Mouse (Mus musculus) cortical plate, adult 2 months (tissue): ENCODE data around the gene Clk3.
A peak's percentile ranks its signal among the peaks of the same experiment; 100 is the strongest.

Experiments
- CTCF ChIP-seq: fragments of 200-500 bp; IDR thresholded peaks from 2 replicates; pipeline ENCODE4 v1.5.1; 2011; ENCODE audit warnings: mild to moderate bottlenecking, control low read depth, low read length; ENCODE audit not compliant: insufficient read depth; ENCODE audit errors: extremely low read depth
- POLR2A ChIP-seq: fragments of 200-500 bp; IDR thresholded peaks from 2 replicates; pipeline ENCODE4 v1.6.1; 2011; ENCODE audit warnings: mild to moderate bottlenecking, low read length, control low read depth; ENCODE audit not compliant: insufficient read depth; ENCODE audit errors: extremely low read depth

GRCm38 (mm10) chr9:57759289-57759688 lies 6.4 kb downstream of the Clk3 start:
- peak; percentile 90 for TF ChIP-seq CTCF
- no peak for TF ChIP-seq POLR2A
